Mouse (Mus musculus) CH12.LX (cell line): ENCODE results near the gene Ube2f. TPM values are rescaled to one million over a fixed set of nuclear protein-coding genes. Genes with fewer than 3 reads are reported as not detected.

Experiments used
- DNase-seq: peaks from one replicate; pipeline ENCODE4 v3.0.0-alpha.2; 2013; ENCODE audit errors: extremely low read depth
- H3K27ac ChIP-seq: 2 replicates; pipeline ENCODE4 v1.5.1; 2012; ENCODE audit warnings: low read depth, mild to moderate bottlenecking, control low read depth, moderate library complexity; ENCODE audit not compliant: insufficient read depth
- H3K27me3 ChIP-seq: replicated peaks from 2 replicates; pipeline ENCODE3; 2012; ENCODE audit warnings: inconsistent platforms
- H3K36me3 ChIP-seq, 2 experiments: replicated peaks in 1 of 2; 2 replicates each; pipeline versions ENCODE3 to v1.6.1; 2012; ENCODE audit warnings: inconsistent platforms in 1 of 2, low read length in 1 of 2, mild to moderate bottlenecking in 1 of 2, mixed read lengths in 1 of 2, moderate library complexity in 1 of 2; ENCODE audit not compliant: control insufficient read depth in 1 of 2, insufficient read depth in 1 of 2
- H3K4me1 ChIP-seq, 2 experiments: 2 replicates each; pipeline ENCODE4 v1.6.1; 2012; ENCODE audit warnings: inconsistent platforms in 1 of 2, moderate library complexity in 1 of 2; ENCODE audit not compliant: insufficient read depth in 2 of 2, control insufficient read depth in 1 of 2
- H3K4me2 ChIP-seq: 2 replicates; pipeline ENCODE4 v1.6.1; 2012; ENCODE audit warnings: low read depth, mild to moderate bottlenecking, control low read depth; ENCODE audit not compliant: poor library complexity, insufficient read depth, severe bottlenecking
- H3K4me3 ChIP-seq, 3 experiments: fragments of 150-350 bp in 1 of 3; sonication (generic) in 1 of 3; replicated peaks in 1 of 3; 2 replicates each; pipeline versions ENCODE3 to v1.5.1; 2011 to 2012; ENCODE audit warnings: low read depth in 2 of 3, low read length in 2 of 3, mild to moderate bottlenecking in 2 of 3, moderate library complexity in 2 of 3, control low read depth in 1 of 3, improper control_type of control experiment in 1 of 3, inconsistent platforms in 1 of 3, mixed read lengths in 1 of 3; ENCODE audit not compliant: poor library complexity in 1 of 3
- H3K79me2 ChIP-seq: replicated peaks from 2 replicates; pipeline ENCODE4 v1.6.1; 2012; ENCODE audit warnings: mild to moderate bottlenecking, moderate library complexity; ENCODE audit not compliant: control insufficient read depth, poor library complexity, insufficient read depth, severe bottlenecking; ENCODE audit errors: extremely low read depth
- H3K9ac ChIP-seq: 2 replicates; pipeline ENCODE4 v1.6.1; 2012; ENCODE audit warnings: low read depth, mild to moderate bottlenecking, control low read depth, moderate library complexity; ENCODE audit not compliant: insufficient read depth
- H3K9me3 ChIP-seq: replicated peaks from 2 replicates; pipeline ENCODE3; 2012; ENCODE audit warnings: low read length, inconsistent platforms, mixed read lengths
- BHLHE40 ChIP-seq: IDR thresholded peaks from 2 replicates; pipeline ENCODE4 v1.6.1; 2011; ENCODE audit warnings: mild to moderate bottlenecking, low read depth, low read length, improper control_type of control experiment
- CHD1 ChIP-seq: IDR thresholded peaks from 2 replicates; pipeline ENCODE4 v1.6.1; 2012; ENCODE audit warnings: low read depth, low read length, improper control_type of control experiment, inconsistent platforms
- CHD2 ChIP-seq: IDR thresholded peaks from 2 replicates; pipeline ENCODE4 v1.6.1; 2011; ENCODE audit warnings: low read length, improper control_type of control experiment
- ELF1 ChIP-seq: IDR thresholded peaks from 2 replicates; pipeline ENCODE4 v1.6.1; 2014; ENCODE audit warnings: low read depth, mild to moderate bottlenecking, inconsistent platforms, low read length, improper control_type of control experiment
- JUN ChIP-seq: IDR thresholded peaks from 2 replicates; pipeline ENCODE4 v1.6.1; 2011; ENCODE audit warnings: low read depth, mild to moderate bottlenecking, low read length, improper control_type of control experiment, moderate library complexity; ENCODE audit not compliant: insufficient read depth
- KAT2A ChIP-seq: IDR thresholded peaks from 2 replicates; pipeline ENCODE4 v1.6.1; 2012; ENCODE audit warnings: low read length, improper control_type of control experiment, inconsistent platforms; ENCODE audit not compliant: insufficient replicate concordance
- MXI1 ChIP-seq: IDR thresholded peaks from 2 replicates; pipeline ENCODE4 v1.6.1; 2011; ENCODE audit warnings: mild to moderate bottlenecking, low read depth, low read length, improper control_type of control experiment
- MYC ChIP-seq: IDR thresholded peaks from 2 replicates; pipeline ENCODE4 v1.6.1; 2011; ENCODE audit warnings: low read depth, mild to moderate bottlenecking, improper control_type of control experiment, low read length
- NELFE ChIP-seq: IDR thresholded peaks from 2 replicates; pipeline ENCODE4 v1.6.1; 2011; ENCODE audit warnings: low read depth, low read length, improper control_type of control experiment
- NRF1 ChIP-seq: IDR thresholded peaks from 2 replicates; pipeline ENCODE4 v1.6.1; 2014; ENCODE audit warnings: low read depth, mild to moderate bottlenecking, inconsistent platforms, low read length, improper control_type of control experiment, moderate library complexity
- PAX5 ChIP-seq: IDR thresholded peaks from 2 replicates; pipeline ENCODE4 v1.6.1; 2012; ENCODE audit warnings: low read length, inconsistent platforms, mixed read lengths
- POLR2AphosphoS2 ChIP-seq: IDR thresholded peaks from 2 replicates; pipeline ENCODE4 v1.6.1; 2011; ENCODE audit warnings: low read depth, low read length, improper control_type of control experiment
- RAD21 ChIP-seq: IDR thresholded peaks from 2 replicates; pipeline ENCODE4 v1.6.1; 2011; ENCODE audit warnings: low read depth, mild to moderate bottlenecking, low read length, improper control_type of control experiment, moderate library complexity
- SMC3 ChIP-seq: IDR thresholded peaks from 2 replicates; pipeline ENCODE4 v1.6.1; 2011; ENCODE audit warnings: low read depth, low read length, improper control_type of control experiment
- TBP ChIP-seq: conservative IDR thresholded peaks from 2 replicates; pipeline ENCODE4 v1.6.1; 2011; ENCODE audit warnings: low read depth, low read length, improper control_type of control experiment
- TCF12 ChIP-seq: IDR thresholded peaks from 2 replicates; pipeline ENCODE4 v1.6.1; 2014; ENCODE audit warnings: low read depth, mild to moderate bottlenecking, inconsistent platforms, low read length, improper control_type of control experiment
- USF1 ChIP-seq: IDR thresholded peaks from 2 replicates; pipeline ENCODE4 v1.6.1; 2014; ENCODE audit warnings: low read depth, mild to moderate bottlenecking, inconsistent platforms, low read length, improper control_type of control experiment
- ZC3H11A ChIP-seq: IDR thresholded peaks from 2 replicates; pipeline ENCODE4 v1.6.1; 2012; ENCODE audit warnings: low read depth, mild to moderate bottlenecking, inconsistent platforms, low read length, improper control_type of control experiment
- ZKSCAN1 ChIP-seq: IDR thresholded peaks from 2 replicates; pipeline ENCODE4 v1.6.1; 2012; ENCODE audit warnings: low read depth, inconsistent platforms, low read length, improper control_type of control experiment, borderline replicate concordance
- ZNF384 ChIP-seq: IDR thresholded peaks from 2 replicates; pipeline ENCODE4 v1.6.1; 2012; ENCODE audit warnings: low read depth, low read length, improper control_type of control experiment, inconsistent platforms
- dilution Hi-C: fragments of 300-500 bp; cut with MboI; formaldehyde crosslinking; loops from 2 replicates; pipeline ENCODE4 v1.14.3; 2020; ENCODE audit warnings: low sequenced_read_pairs; ENCODE audit not compliant: extremely low pct_unique_long_range_greater_than_20kb, extremely low pct_ligation_motif_present
- in situ Hi-C: fragments of 300-500 bp; cut with MboI; formaldehyde crosslinking; loops from 3 replicates; pipeline ENCODE4 v1.14.3; 2019; ENCODE audit warnings: low sequenced_read_pairs, low pct_ligation_motif_present, low pct_unique_long_range_greater_than_20kb, mixed read lengths
- polyA plus RNA-seq: library from polyadenylated mRNA; unstranded; fragments of >175 nt; gene quantifications from 2 replicates; pipeline ENCODE4 v1.2.1, GENCODE M21; 2012; ENCODE audit warnings: low read depth; ENCODE audit not compliant: insufficient read length
- total RNA-seq, 2 experiments: library from RNA; depleted of rRNA; stranded (reverse); fragments of 300-350 nt in 1 of 2; fragments of >200 nt in 1 of 2; gene quantifications; 2 replicates each; pipeline ENCODE4 v1.2.3; 2012 to 2014

Gene Ube2f
- total and polyA plus RNA-seq, 3 experiments = 30.3 to 70.5 (median 58.1) TPM

DNA sequence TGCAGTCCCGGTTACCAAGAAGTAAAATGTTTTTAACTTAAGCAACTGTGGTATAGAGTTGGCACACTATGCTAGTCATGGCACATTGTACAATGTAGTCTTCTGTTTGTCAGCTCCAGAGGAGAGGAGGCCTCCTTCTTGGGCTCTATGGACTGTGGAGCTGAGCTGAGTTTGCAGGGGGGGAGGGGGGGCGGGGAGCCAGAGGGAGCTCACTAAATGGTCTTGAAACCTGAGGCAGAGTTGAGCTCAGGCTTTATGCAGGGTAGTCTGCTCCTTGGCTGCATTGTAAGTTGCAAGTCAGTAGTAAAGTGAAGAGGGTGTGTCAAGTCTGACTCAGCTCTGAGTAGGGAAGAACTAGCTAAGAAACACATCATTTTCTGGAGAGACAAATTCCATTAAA, 22.2 kb downstream of the Ube2f start:
- no peaks in the 10 kb centered on the region for H3K79me2 ChIP-seq

GRCm38 (mm10) chr1:91276581-91276980, 26.5 kb downstream of the Ube2f start:
- Histone ChIP-seq H3K27ac (no peak overlapping the region), H3K79me2 (no peaks in the 10 kb centered on the region), H3K4me3 (no peak overlapping the region), H3K4me2 (no peak overlapping the region), H3K9me3 (no peaks in the 10 kb centered on the region), H3K36me3 (peaks cover 35 to 83% of the 10 kb centered on the region in 2 experiments), H3K9ac (no peak overlapping the region), H3K4me1 (no peaks in the 10 kb centered on the region), H3K27me3 (no peaks in the 10 kb centered on the region)
- in situ Hi-C loops = no loop called here
- TF ChIP-seq JUN (no peak), BHLHE40 (no peak), USF1 (no peak), SMC3 (no peak), NELFE (no peak), ELF1 (no peak), TCF12 (no peak), CHD1 (no peak), ZKSCAN1 (no peak), ZNF384 (no peak), CHD2 (no peak), MXI1 (no peak), KAT2A (no peak)
- dilution Hi-C loops = no loop called here
- no peak for DNase-seq

More for the DNA sequence above, 22.2 kb downstream of the Ube2f start:
- Histone ChIP-seq H3K4me2 (no peak overlapping the region), H3K27me3 (no peaks in the 10 kb centered on the region), H3K9me3 (no peaks in the 10 kb centered on the region), H3K9ac (no peak overlapping the region), H3K27ac (no peak overlapping the region), H3K36me3 (peaks cover 17 to 63% of the 10 kb centered on the region in 2 experiments), H3K4me3 (no peak overlapping the region), H3K4me1 (no peaks in the 10 kb centered on the region)
- in situ Hi-C loops (no loop called here), dilution Hi-C loops (no loop called here)
- no peak for DNase-seq
- TF ChIP-seq RAD21 (no peak), MYC (no peak), PAX5 (no peak), SMC3 (no peak), ZC3H11A (no peak), NRF1 (no peak), POLR2AphosphoS2 (no peak), TBP (no peak), CHD1 (no peak)
